Mouse (Mus musculus): ENCODE results near the gene Ptpre. TPM values are rescaled to one million over a fixed set of nuclear protein-coding genes. Genes with fewer than 3 reads are reported as not detected.
"Not testable (repeated sequence)": the region's sequence is repeated elsewhere in the genome, so short reads cannot be mapped to it uniquely, and the experiment has no call there.

The Ptpre gene
- polyA plus RNA-seq, 2 experiments from 2014 or later = 25.5 to 31.1 TPM

DNA sequence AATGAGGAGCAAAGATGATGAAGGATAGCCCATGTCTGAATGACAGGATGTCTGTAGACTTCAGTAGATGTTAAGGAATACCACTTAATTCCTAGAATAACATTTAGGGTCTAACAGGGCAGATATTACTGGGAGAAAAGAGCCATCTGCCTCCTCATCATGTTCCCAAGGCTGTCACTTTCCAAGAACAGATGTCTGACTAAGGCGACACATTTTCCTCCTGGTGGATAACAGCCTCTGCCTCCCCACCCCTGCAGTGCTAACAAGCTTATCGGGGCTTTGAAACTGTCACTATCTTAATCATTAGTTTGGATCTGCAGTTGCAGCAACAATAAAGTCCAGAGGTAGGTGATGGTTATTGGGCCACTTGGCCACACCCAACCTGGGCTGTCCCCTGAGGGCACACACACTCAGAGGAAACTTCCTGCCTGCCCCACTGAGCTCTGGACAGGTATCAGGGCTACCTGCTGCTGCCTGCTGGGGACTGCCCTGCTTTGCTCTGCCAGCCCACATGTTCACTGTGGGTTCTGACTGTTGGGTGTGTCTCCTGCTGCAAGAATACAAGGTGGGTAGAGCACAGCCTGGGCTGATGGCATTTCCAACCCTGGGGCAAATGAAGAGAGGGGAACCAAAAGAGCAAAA, 2.6 kb upstream of the Ptpre start:
- no peak for ATAC-seq

DNA sequence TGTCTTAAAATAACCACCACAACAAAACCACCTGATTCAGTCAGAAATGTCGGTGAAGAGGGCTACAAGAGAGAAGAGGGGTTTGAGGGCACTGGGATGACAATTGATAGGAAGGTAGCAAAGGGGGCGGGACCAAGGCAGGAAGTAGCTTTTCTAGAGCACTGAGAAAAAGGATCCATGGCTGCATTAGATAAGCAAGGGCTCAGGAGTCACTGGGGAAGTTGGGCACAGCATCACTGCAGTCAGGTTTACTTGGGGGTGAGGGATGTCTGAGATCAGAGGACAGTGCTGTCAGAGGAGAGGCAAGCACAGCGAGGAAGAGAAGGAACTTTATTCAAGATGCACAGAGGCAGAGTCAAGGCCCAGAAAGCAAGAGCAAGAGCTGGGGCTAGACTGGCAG, 1.4 kb upstream of the Ptpre start:
- ATAC-seq = no peak

DNA sequence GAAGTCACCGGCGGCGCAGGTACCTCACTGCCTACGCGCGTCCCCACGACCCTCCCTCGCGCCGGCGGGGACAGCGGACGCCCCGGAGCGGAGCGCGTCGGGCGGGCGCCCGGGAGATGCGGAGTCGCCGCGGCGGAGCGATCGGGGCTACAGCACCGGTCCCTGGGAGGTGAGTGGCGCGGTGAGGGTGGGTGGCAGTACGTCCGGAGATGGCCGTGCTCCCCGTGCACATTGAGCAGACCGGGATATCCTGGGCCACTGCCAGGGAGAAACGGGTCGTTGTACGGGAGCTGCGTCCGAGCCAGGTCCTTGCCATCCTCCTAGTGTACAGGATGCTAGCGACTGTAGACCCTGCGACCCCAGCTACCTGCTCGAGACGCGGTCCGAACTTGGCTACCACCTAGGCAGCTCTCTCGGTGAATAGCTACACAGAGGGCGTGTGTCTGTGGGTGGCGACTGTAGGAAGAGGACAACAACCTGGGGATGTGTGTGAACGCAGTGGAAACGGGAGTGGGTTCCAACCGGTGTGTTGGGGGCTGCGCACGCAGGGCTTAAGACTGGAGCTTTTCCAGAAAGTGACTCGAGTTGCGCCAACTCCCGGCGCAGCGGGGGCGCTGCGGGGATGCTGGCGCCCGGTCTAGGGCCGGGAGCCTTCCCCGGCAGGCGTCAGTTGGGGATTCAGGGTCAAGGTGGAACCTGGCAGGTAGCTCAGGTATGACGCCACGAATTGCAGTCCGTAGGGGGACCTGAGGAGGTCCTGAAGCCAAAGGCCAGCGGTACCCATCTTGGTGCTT, 864 bp downstream of the Ptpre start:
- no peak for ATAC-seq

- no peak for ATAC-seq
These were observed 2.1 kb downstream of the Ptpre start for GRCm38 (mm10) chr7:135539429-135539828.

DNA sequence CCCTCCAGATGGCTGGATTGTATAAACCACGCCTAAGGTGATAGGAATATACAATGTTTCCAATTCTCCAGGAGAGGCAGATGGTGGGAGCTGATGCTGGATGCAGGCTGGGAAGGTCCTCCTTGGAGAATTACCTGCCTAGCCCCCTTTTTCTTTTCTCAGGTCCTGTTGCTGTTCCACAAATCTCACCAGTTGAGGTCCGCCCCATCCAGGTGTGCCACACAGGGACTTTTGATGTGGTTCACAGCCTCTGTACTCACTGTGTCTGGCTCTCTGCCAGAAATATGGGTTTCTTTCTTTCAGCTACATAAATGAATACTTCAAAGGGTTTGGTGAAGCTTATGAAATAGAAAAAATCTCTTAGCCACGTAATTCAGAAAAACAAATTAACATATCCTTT, 5.0 kb downstream of the Ptpre start:
- peak; percentile 88 for ATAC-seq

GRCm38 (mm10) chr7:135543033-135543432, 5.8 kb downstream of the Ptpre start:
- ATAC-seq = no peak

GRCm38 (mm10) chr7:135544321-135544720, 7.0 kb downstream of the Ptpre start:
- no peak for ATAC-seq

DNA sequence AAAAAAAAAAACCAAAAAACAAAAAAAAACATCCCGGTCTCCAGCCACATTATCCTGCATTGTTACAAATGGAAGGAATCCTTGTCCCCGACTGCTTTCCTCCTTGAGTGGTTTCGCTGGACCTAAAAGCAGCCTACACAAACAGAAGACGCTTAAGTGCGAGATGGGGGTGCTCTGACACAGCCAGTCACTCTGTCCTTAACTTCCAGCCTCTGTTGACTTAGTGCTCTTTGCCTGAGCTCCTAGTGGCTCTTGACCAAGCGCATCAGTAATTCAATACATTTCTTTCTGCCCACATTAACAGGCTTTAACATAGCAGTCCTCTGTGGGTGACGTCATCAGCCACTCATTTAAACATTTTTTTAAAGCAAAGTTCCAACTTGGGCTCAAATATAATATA, 8.7 kb downstream of the Ptpre start:
- no peak for ATAC-seq

GRCm38 (mm10) chr7:135546530-135546929, 9.2 kb downstream of the Ptpre start:
- no peak for ATAC-seq

DNA sequence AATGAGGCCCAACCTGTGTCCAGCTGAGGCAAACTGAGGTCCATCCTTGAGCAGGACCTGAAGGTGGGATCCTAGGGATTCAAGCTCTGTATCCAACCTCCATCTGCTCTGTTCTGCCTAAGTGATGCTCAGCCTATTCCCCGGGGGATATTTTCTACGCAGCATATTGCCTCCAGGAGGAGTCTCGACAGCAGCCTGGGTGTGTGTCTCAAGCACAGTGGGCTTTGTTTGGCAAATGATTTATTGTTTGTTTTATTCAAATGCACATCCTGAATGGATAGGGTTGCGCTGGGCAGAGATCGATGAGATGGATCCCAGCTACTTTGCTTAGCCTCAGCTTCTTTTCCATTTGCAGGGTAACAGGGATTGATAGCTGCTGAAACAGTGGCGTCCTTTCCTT, 11.2 kb downstream of the Ptpre start:
- no peak for ATAC-seq

- ATAC-seq = no peak
These were observed 14.3 kb downstream of the Ptpre start for GRCm38 (mm10) chr7:135551547-135551946.

DNA sequence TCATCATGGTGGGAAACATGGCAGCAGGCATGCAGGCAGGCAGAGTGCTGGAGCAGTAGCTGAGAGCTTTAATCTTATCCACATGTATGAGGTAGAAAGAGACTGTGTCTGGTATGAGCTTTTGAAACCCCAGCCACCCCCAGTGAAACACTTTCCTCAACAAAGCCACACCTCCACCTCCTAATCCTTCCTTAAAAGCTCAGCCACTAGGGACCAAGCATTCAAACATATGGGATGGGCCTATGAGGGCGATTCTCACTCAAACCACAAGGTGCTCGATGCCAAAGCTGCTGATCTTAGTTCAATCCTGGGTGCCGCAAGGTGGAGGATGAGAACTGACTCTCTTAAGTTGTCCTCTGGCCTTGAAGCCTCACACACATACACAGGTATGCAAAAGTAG, 16.3 kb downstream of the Ptpre start:
- no peak for ATAC-seq

DNA sequence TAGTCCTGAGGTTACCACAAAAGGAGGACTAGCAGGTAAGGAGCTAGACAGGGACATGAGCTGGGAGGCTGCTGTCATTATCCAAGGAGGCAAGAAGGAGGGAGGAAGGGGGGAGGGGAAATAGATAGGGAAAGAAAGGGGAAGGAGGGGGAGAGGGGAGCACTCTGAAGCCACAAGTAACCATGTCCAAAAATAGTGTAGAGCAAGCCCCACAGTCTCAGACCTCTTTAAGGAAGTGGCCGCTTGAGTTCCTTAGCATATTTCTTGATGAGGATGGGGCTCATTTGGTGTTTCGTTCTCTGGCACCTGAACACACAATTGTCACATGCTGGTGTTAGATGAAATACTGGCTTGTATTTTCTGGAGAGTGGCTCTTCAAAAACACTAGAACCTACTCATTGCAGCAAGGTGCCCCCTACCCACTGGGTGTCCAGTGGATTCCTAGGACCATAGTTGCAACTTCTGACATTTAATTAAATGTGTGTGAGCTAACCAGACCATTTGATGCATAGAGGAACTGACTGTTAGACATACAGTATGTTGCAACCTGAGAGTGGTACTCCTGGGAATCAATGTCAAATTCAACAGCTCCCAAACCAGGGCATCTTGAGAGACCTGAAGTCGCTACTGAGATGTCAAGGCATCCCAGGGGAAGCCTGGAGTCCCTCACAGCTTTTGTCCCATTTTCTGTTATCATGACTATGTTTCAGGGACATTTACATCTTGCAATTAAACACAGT, 19.6 kb downstream of the Ptpre start:
- no peak for ATAC-seq

GRCm38 (mm10) chr7:135560280-135560679, 23.0 kb downstream of the Ptpre start:
- no peak for ATAC-seq

- ATAC-seq = no peak
These were observed 26.7 kb downstream of the Ptpre start for GRCm38 (mm10) chr7:135564022-135564421.

- ATAC-seq = no peak
These were observed 28.7 kb downstream of the Ptpre start for GRCm38 (mm10) chr7:135566013-135566412.

DNA sequence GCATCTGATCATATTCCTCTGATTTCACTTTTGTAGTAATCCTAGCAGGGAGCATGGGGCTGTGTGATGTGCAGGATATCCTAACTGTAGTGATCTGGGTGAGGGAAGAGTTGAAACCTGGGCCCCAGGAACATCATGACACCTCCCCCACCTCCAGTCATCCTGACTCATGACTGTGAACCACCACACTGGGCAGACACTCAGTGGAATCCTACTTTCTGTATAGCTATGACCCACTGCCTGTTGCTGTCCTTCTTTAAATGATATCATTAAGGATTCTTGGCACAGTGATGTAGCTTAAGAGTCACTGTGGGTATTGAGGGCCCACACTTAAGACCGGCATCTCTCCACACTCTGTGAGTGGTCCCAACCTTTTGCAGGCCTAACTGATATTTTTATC, 30.3 kb downstream of the Ptpre start:
- ATAC-seq = no peak

DNA sequence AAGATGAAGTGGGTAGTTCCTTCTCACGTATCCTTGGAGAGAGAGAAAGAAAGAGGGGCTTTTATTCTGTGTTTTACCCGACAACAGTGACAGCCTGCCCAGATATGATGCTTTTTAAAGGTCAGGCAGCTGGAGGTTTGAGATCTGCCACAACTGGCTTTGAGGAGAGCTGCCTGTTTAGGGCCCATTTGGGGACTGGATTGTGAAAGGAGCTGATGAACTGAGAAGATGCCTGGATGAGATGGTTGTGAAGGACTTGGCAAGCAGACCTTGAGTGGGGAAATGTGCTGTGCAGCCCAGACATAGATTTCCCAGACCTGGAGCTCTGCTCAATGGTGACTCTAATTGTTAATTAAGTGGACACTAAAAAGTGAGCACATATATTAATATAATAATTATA, 31.3 kb downstream of the Ptpre start:
- no peak for ATAC-seq

DNA sequence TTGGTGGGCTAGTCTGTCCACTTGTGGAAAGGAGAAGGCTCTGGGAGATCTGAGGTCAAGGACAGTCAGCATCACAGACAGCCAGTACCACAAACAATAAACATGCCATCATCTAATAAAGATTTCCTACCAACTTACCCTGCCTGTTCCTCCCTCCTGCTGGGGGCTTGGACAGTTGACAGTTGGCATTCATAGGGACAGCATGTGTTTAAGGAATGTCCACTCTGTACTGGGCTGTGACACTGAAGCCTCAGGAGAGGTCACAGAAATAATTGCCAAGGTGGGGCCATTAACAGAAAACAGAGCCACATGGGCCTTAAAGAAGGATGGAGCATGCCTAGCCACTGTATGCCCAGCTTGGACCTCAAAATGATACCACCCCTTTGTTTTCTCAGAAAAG, 34.1 kb downstream of the Ptpre start:
- ATAC-seq = no peak

- ATAC-seq = no peak
These were observed 34.8 kb downstream of the Ptpre start for GRCm38 (mm10) chr7:135571951-135572559.

GRCm38 (mm10) chr7:135575319-135576069, 38.2 kb downstream of the Ptpre start:
- ATAC-seq = not testable (repeated sequence)

- ATAC-seq = no peak
These were observed 39.0 kb downstream of the Ptpre start for GRCm38 (mm10) chr7:135576329-135576728.
